Mouse (Mus musculus): ENCODE results near the gene Prss54. TPM values are rescaled to one million over a fixed set of nuclear protein-coding genes. Genes with fewer than 3 reads are reported as not detected.

Prss54 gene
- polyA plus RNA-seq, 1 experiment from 2014 or later, result not detected

DNA sequence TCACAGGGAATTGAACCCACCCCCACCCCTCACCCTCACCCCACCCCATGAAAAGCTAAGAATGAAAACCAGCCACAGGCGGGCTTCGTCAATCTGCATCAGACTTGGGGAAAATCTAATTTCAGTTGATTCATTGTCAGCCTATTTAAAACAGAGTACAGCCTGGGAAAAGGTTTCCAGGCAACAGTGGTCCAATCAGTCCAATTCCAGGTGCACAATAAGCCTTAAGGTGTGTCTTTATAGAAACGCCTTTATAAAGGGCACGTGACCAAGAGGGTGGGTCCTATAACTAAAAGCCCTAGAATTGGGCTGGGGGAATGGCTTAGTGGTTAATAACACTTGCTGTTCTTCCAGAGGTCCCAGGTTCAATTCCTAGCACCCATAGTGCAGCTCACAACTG lies 43.9 kb downstream of the Prss54 start:
- no peak for TF ChIP-seq EP300 (IDR thresholded peaks at IDR 0.05)
- H3K9ac ChIP-seq (replicated peaks; ENCODE audit: low read depth), result no peak overlapping the region
- no peaks in the 10 kb centered on the region for H3K4me1 ChIP-seq (ENCODE audit: insufficient read depth, low read depth, low read length)
- H3K36me3 ChIP-seq (ENCODE audit: insufficient read depth, low read length), result no peaks in the 10 kb centered on the region
- H3K27me3 ChIP-seq (replicated peaks; ENCODE audit: insufficient read depth, low read length), result no peaks in the 10 kb centered on the region
- no peak overlapping the region for H3K27ac ChIP-seq (ENCODE audit: low read length)
- no peaks in the 10 kb centered on the region for H3K9me3 ChIP-seq (ENCODE audit: low read length)
- ATAC-seq, result no peak
- no peak overlapping the region for H3K4me3 ChIP-seq (ENCODE audit: low read depth, low read length)
- WGBS, result 67% methylated on average over 4 of the region's 4 CpGs
- no peak overlapping the region for H3K4me2 ChIP-seq (replicated peaks; ENCODE audit: low read depth, low read length)
- DNase-seq (ENCODE audit: low spot score), result peak; percentile 13

GRCm38 (mm10) chr8:95528750-95529310 lies 47.3 kb downstream of the Prss54 start:
- Histone ChIP-seq H3K4me1 (ENCODE audit: insufficient read depth, low read depth, low read length) (no peaks in the 10 kb centered on the region), H3K4me3 (ENCODE audit: low read depth, low read length) (no peak overlapping the region)
- 62% methylated on average over 9 of the region's 9 CpGs for WGBS

GRCm38 (mm10) chr8:95528194-95528593 lies 47.9 kb downstream of the Prss54 start:
- 89% methylated on average over 10 of the region's 10 CpGs for WGBS
- TF ChIP-seq CTCF (IDR thresholded peaks at IDR 0.05) (no peak), EP300 (IDR thresholded peaks at IDR 0.05) (no peak)
- Histone ChIP-seq H3K4me3 (ENCODE audit: low read depth, low read length) (no peak overlapping the region), H3K36me3 (ENCODE audit: insufficient read depth, low read length) (no peaks in the 10 kb centered on the region), H3K27me3 (replicated peaks; ENCODE audit: insufficient read depth, low read length) (no peaks in the 10 kb centered on the region), H3K4me2 (replicated peaks; ENCODE audit: low read depth, low read length) (no peak overlapping the region), H3K27ac (ENCODE audit: low read length) (no peak overlapping the region), H3K9ac (replicated peaks; ENCODE audit: low read depth) (no peak overlapping the region), H3K4me1 (ENCODE audit: insufficient read depth, low read depth, low read length) (no peaks in the 10 kb centered on the region), H3K9me3 (ENCODE audit: low read length) (no peaks in the 10 kb centered on the region)
- ATAC-seq, result no peak
- DNase-seq (ENCODE audit: low spot score), result no peak

More at GRCm38 (mm10) chr8:95528750-95529310, 47.3 kb downstream of the Prss54 start:
- no peaks in the 10 kb centered on the region for H3K36me3 ChIP-seq (ENCODE audit: insufficient read depth, low read length)
- no peak overlapping the region for H3K27ac ChIP-seq (ENCODE audit: low read length)
- H3K9me3 ChIP-seq (ENCODE audit: low read length), result no peaks in the 10 kb centered on the region
- TF ChIP-seq CTCF (IDR thresholded peaks at IDR 0.05), result no peak; the same call in 1 of the 2 replicates
- TF ChIP-seq EP300 (IDR thresholded peaks at IDR 0.05), result no peak
- ATAC-seq (no peak), DNase-seq (ENCODE audit: low spot score) (no peak)
- no peaks in the 10 kb centered on the region for H3K27me3 ChIP-seq (replicated peaks; ENCODE audit: insufficient read depth, low read length)
- H3K9ac ChIP-seq (replicated peaks; ENCODE audit: low read depth), result no peak overlapping the region
- H3K4me2 ChIP-seq (replicated peaks; ENCODE audit: low read depth, low read length), result no peak overlapping the region

GRCm38 (mm10) chr8:95523991-95524390 lies 52.1 kb downstream of the Prss54 start:
- no peaks in the 10 kb centered on the region for H3K36me3 ChIP-seq (ENCODE audit: insufficient read depth, low read length)
- H3K27me3 ChIP-seq (replicated peaks; ENCODE audit: insufficient read depth, low read length), result no peaks in the 10 kb centered on the region
- WGBS, result 82% methylated on average over 4 of the region's 4 CpGs
- no peaks in the 10 kb centered on the region for H3K4me1 ChIP-seq (ENCODE audit: insufficient read depth, low read depth, low read length)
- DNase-seq (ENCODE audit: low spot score), result no peak
- no peak overlapping the region for H3K27ac ChIP-seq (ENCODE audit: low read length)
- H3K4me3 ChIP-seq (ENCODE audit: low read depth, low read length), result no peak overlapping the region
- no peak for ATAC-seq
- no peak for TF ChIP-seq CTCF (IDR thresholded peaks at IDR 0.05)
- no peak for TF ChIP-seq EP300 (IDR thresholded peaks at IDR 0.05)
- H3K9ac ChIP-seq (replicated peaks; ENCODE audit: low read depth), result no peak overlapping the region
- no peak overlapping the region for H3K4me2 ChIP-seq (replicated peaks; ENCODE audit: low read depth, low read length)
- H3K9me3 ChIP-seq (ENCODE audit: low read length), result no peaks in the 10 kb centered on the region

DNA sequence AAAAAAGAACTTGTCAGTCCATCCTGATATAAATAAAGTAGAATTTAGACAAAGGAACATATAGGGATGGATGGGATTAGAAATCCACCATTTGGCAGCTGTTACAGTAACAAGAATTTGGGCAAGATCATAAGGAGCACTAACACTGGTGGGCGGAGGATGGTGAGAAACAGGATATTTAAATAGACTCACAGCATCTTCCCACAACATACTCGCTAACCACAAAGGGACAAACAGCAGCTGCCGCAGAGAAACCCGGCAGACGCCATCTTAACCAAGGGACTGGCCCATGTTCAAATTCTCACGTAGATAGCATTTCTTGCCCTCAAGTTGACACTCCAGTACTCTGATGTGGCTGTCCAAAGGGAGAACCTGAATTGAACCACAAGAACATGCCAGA lies 59.2 kb downstream of the Prss54 start:
- no peak for DNase-seq (ENCODE audit: low spot score)

GRCm38 (mm10) chr8:95513219-95513618 lies 62.9 kb downstream of the Prss54 start:
- Histone ChIP-seq H3K9me3 (ENCODE audit: low read length) (no peaks in the 10 kb centered on the region), H3K4me1 (ENCODE audit: insufficient read depth, low read depth, low read length) (no peaks in the 10 kb centered on the region), H3K9ac (replicated peaks; ENCODE audit: low read depth) (no peak overlapping the region), H3K36me3 (ENCODE audit: insufficient read depth, low read length) (no peaks in the 10 kb centered on the region), H3K27me3 (replicated peaks; ENCODE audit: insufficient read depth, low read length) (no peaks in the 10 kb centered on the region), H3K27ac (ENCODE audit: low read length) (no peak overlapping the region), H3K4me2 (replicated peaks; ENCODE audit: low read depth, low read length) (no peak overlapping the region), H3K4me3 (ENCODE audit: low read depth, low read length) (no peak overlapping the region)
- TF ChIP-seq EP300 (IDR thresholded peaks at IDR 0.05) (no peak), CTCF (IDR thresholded peaks at IDR 0.05) (no peak)
- peak; percentile 52; the same call in 1 of the 2 replicates for ATAC-seq
- peak; percentile 24 for DNase-seq (ENCODE audit: low spot score)
- WGBS, result 70% methylated on average over 4 of the region's 4 CpGs

More for the DNA sequence above, 59.2 kb downstream of the Prss54 start:
- ATAC-seq, result no peak
- Histone ChIP-seq H3K4me1 (ENCODE audit: insufficient read depth, low read depth, low read length) (no peaks in the 10 kb centered on the region), H3K4me2 (replicated peaks; ENCODE audit: low read depth, low read length) (no peak overlapping the region), H3K36me3 (ENCODE audit: insufficient read depth, low read length) (no peaks in the 10 kb centered on the region), H3K9me3 (ENCODE audit: low read length) (no peaks in the 10 kb centered on the region), H3K9ac (replicated peaks; ENCODE audit: low read depth) (no peak overlapping the region), H3K4me3 (ENCODE audit: low read depth, low read length) (no peak overlapping the region), H3K27me3 (replicated peaks; ENCODE audit: insufficient read depth, low read length) (no peaks in the 10 kb centered on the region), H3K27ac (ENCODE audit: low read length) (no peak overlapping the region)
- WGBS, result 82% methylated on average over 6 of the region's 6 CpGs
- no peak for TF ChIP-seq EP300 (IDR thresholded peaks at IDR 0.05)

- TF ChIP-seq CTCF (IDR thresholded peaks at IDR 0.05), result no peak
- Histone ChIP-seq H3K4me2 (replicated peaks; ENCODE audit: low read depth, low read length) (no peak overlapping the region), H3K9me3 (ENCODE audit: low read length) (no peaks in the 10 kb centered on the region), H3K36me3 (ENCODE audit: insufficient read depth, low read length) (no peaks in the 10 kb centered on the region), H3K27ac (ENCODE audit: low read length) (no peak overlapping the region), H3K9ac (replicated peaks; ENCODE audit: low read depth) (no peak overlapping the region), H3K27me3 (replicated peaks; ENCODE audit: insufficient read depth, low read length) (no peaks in the 10 kb centered on the region), H3K4me1 (ENCODE audit: insufficient read depth, low read depth, low read length) (no peaks in the 10 kb centered on the region), H3K4me3 (ENCODE audit: low read depth, low read length) (no peak overlapping the region)
- DNase-seq (ENCODE audit: low spot score), result no peak
- no peak for ATAC-seq
- 60% methylated on average over 4 of the region's 4 CpGs for WGBS
Measured at GRCm38 (mm10) chr8:95512257-95512656, 63.9 kb downstream of the Prss54 start.

Other genes with a start within 250 kb of the Prss54 start
- 5.9 and 6.0 TPM in 2 replicates for gene Zfp319, start 244.4 kb downstream of the Prss54 start, polyA plus RNA-seq (2015; fragmentation: Nextera tagmentation; extraction: Ambion mirVana)
- 33.8 and 39.2 TPM in 2 replicates for gene Usb1, start 244.1 kb downstream of the Prss54 start, polyA plus RNA-seq (2015; fragmentation: Nextera tagmentation; extraction: Ambion mirVana)
- 25.8 and 26.0 TPM in 2 replicates for gene Mmp15, start 224.1 kb downstream of the Prss54 start, polyA plus RNA-seq (2015; fragmentation: Nextera tagmentation; extraction: Ambion mirVana)
- 126 and 138 TPM in 2 replicates for gene Cfap20, start 141.5 kb downstream of the Prss54 start, polyA plus RNA-seq (2015; fragmentation: Nextera tagmentation; extraction: Ambion mirVana)
- 8.3 and 9.8 TPM in 2 replicates for gene Csnk2a2, start 86.3 kb downstream of the Prss54 start, polyA plus RNA-seq (2015; fragmentation: Nextera tagmentation; extraction: Ambion mirVana)
- 13.1 and 18.1 TPM in 2 replicates for gene Ccdc113, start 42.3 kb downstream of the Prss54 start, polyA plus RNA-seq (2015; fragmentation: Nextera tagmentation; extraction: Ambion mirVana)
- 4.2 and 5.2 TPM in 2 replicates for gene Gins3, start 57.1 kb upstream of the Prss54 start, polyA plus RNA-seq (2015; fragmentation: Nextera tagmentation; extraction: Ambion mirVana)
- 10.1 and 11.4 TPM in 2 replicates for gene Ndrg4, start 100.6 kb upstream of the Prss54 start, polyA plus RNA-seq (2015; fragmentation: Nextera tagmentation; extraction: Ambion mirVana)
- gene Setd6, start 139.5 kb upstream of the Prss54 start, polyA plus RNA-seq (2015; fragmentation: Nextera tagmentation; extraction: Ambion mirVana), result 7.8 and 7.9 TPM in 2 replicates
- gene Cnot1, start 231.1 kb upstream of the Prss54 start, polyA plus RNA-seq (2015; fragmentation: Nextera tagmentation; extraction: Ambion mirVana), result 21.5 and 23.2 TPM in 2 replicates
- gene Sap18b, start 249.0 kb upstream of the Prss54 start, polyA plus RNA-seq (2015; fragmentation: Nextera tagmentation; extraction: Ambion mirVana), result 283 and 296 TPM in 2 replicates